Mouse (Mus musculus) olfactory bulb, adult 2 months (tissue): ENCODE data around the gene Ppard.

Experiments used
- CTCF ChIP-seq: fragments of 200-500 bp; IDR thresholded peaks from 2 replicates; pipeline ENCODE4 v1.5.1; 2012; ENCODE audit warnings: low read depth, mild to moderate bottlenecking, low read length, moderate library complexity; ENCODE audit not compliant: insufficient read depth
- POLR2A ChIP-seq: fragments of 200-500 bp; IDR thresholded peaks from 2 replicates; pipeline ENCODE4 v1.6.1; 2012; ENCODE audit warnings: mild to moderate bottlenecking, low read depth, low read length, moderate library complexity; ENCODE audit not compliant: insufficient read depth

- TF ChIP-seq CTCF: no peak
- no peak for TF ChIP-seq POLR2A
Observed at GRCm38 (mm10) chr17:28348211-28348610, 115.7 kb downstream of the Ppard start.
